Mouse (Mus musculus): Measurements from ENCODE around the gene Prss48. TPM values are rescaled to one million over a fixed set of nuclear protein-coding genes. Genes with fewer than 3 reads are reported as not detected.
A peak's percentile ranks its signal among the peaks of the same experiment; 100 is the strongest.

Prss48 gene
- polyA plus RNA-seq, 1 experiment, result not detected

- no peak overlapping the region for H3K4me3 ChIP-seq (ENCODE audit: insufficient read depth, low read length)
- no peak overlapping the region for H3K27ac ChIP-seq (ENCODE audit: insufficient read depth, low read length)
- TF ChIP-seq CTCF (IDR thresholded peaks at IDR 0.05; ENCODE audit: borderline replicate concordance, insufficient read depth, low read length) (no peak), POLR2A (IDR thresholded peaks at IDR 0.05; ENCODE audit: low read depth, low read length) (no peak)
- no peaks in the 10 kb centered on the region for H3K4me1 ChIP-seq (ENCODE audit: control insufficient read depth, insufficient read depth, low read length)
These were observed 23.2 kb upstream of the Prss48 start for GRCm38 (mm10) chr3:86025341-86026137.

GRCm38 (mm10) chr3:86024065-86024795 lies 21.9 kb upstream of the Prss48 start:
- Histone ChIP-seq H3K4me1 (ENCODE audit: control insufficient read depth, insufficient read depth, low read length) (no peaks in the 10 kb centered on the region), H3K4me3 (ENCODE audit: insufficient read depth, low read length) (no peak overlapping the region), H3K27ac (ENCODE audit: insufficient read depth, low read length) (no peak overlapping the region)
- no peak for TF ChIP-seq POLR2A (IDR thresholded peaks at IDR 0.05; ENCODE audit: low read depth, low read length)
- TF ChIP-seq CTCF (IDR thresholded peaks at IDR 0.05; ENCODE audit: borderline replicate concordance, insufficient read depth, low read length), result no peak

- Histone ChIP-seq H3K27ac (ENCODE audit: insufficient read depth, low read length) (no peak overlapping the region), H3K4me3 (ENCODE audit: insufficient read depth, low read length) (no peak overlapping the region), H3K4me1 (ENCODE audit: control insufficient read depth, insufficient read depth, low read length) (no peaks in the 10 kb centered on the region)
- TF ChIP-seq CTCF (IDR thresholded peaks at IDR 0.05; ENCODE audit: borderline replicate concordance, insufficient read depth, low read length) (no peak), POLR2A (IDR thresholded peaks at IDR 0.05; ENCODE audit: low read depth, low read length) (no peak)
These were observed 19.4 kb upstream of the Prss48 start for GRCm38 (mm10) chr3:86021651-86022050.

GRCm38 (mm10) chr3:86020921-86021650 lies 18.8 kb upstream of the Prss48 start:
- Histone ChIP-seq H3K27ac (ENCODE audit: insufficient read depth, low read length) (peak overlapping the region; percentile 14; the same call in 1 of the 2 replicates), H3K4me1 (ENCODE audit: control insufficient read depth, insufficient read depth, low read length) (no peaks in the 10 kb centered on the region), H3K4me3 (ENCODE audit: insufficient read depth, low read length) (no peak overlapping the region)
- TF ChIP-seq POLR2A (IDR thresholded peaks at IDR 0.05; ENCODE audit: low read depth, low read length) (no peak), CTCF (IDR thresholded peaks at IDR 0.05; ENCODE audit: borderline replicate concordance, insufficient read depth, low read length) (no peak)

GRCm38 (mm10) chr3:86017484-86017883 lies 15.2 kb upstream of the Prss48 start:
- no peak for TF ChIP-seq CTCF (IDR thresholded peaks at IDR 0.05; ENCODE audit: borderline replicate concordance, insufficient read depth, low read length)
- no peak for TF ChIP-seq POLR2A (IDR thresholded peaks at IDR 0.05; ENCODE audit: low read depth, low read length)
- Histone ChIP-seq H3K4me1 (ENCODE audit: control insufficient read depth, insufficient read depth, low read length) (no peaks in the 10 kb centered on the region), H3K4me3 (ENCODE audit: insufficient read depth, low read length) (no peak overlapping the region), H3K27ac (ENCODE audit: insufficient read depth, low read length) (no peak overlapping the region)

GRCm38 (mm10) chr3:86016965-86017364 lies 14.7 kb upstream of the Prss48 start:
- Histone ChIP-seq H3K27ac (ENCODE audit: insufficient read depth, low read length) (no peak overlapping the region), H3K4me1 (ENCODE audit: control insufficient read depth, insufficient read depth, low read length) (no peaks in the 10 kb centered on the region), H3K4me3 (ENCODE audit: insufficient read depth, low read length) (no peak overlapping the region)
- TF ChIP-seq CTCF (IDR thresholded peaks at IDR 0.05; ENCODE audit: borderline replicate concordance, insufficient read depth, low read length), result no peak

- TF ChIP-seq CTCF (IDR thresholded peaks at IDR 0.05; ENCODE audit: borderline replicate concordance, insufficient read depth, low read length) (no peak), POLR2A (IDR thresholded peaks at IDR 0.05; ENCODE audit: low read depth, low read length) (no peak)
These were observed 11.5 kb upstream of the Prss48 start for GRCm38 (mm10) chr3:86013837-86014236.

GRCm38 (mm10) chr3:86011833-86012232 lies 9.5 kb upstream of the Prss48 start:
- Histone ChIP-seq H3K4me3 (ENCODE audit: insufficient read depth, low read length) (no peak overlapping the region), H3K27ac (ENCODE audit: insufficient read depth, low read length) (no peak overlapping the region), H3K4me1 (ENCODE audit: control insufficient read depth, insufficient read depth, low read length) (0 out of 2 replicates have a peak, but pooled peaks cover 2% of the 10 kb centered on the region)
- TF ChIP-seq CTCF (IDR thresholded peaks at IDR 0.05; ENCODE audit: borderline replicate concordance, insufficient read depth, low read length) (no peak), POLR2A (IDR thresholded peaks at IDR 0.05; ENCODE audit: low read depth, low read length) (no peak)

More at GRCm38 (mm10) chr3:86013837-86014236, 11.5 kb upstream of the Prss48 start:
- H3K4me3 ChIP-seq (ENCODE audit: insufficient read depth, low read length), result no peak overlapping the region
- H3K4me1 ChIP-seq (ENCODE audit: control insufficient read depth, insufficient read depth, low read length), result 0 out of 2 replicates have a peak, but pooled peaks cover 2% of the 10 kb centered on the region
- no peak overlapping the region for H3K27ac ChIP-seq (ENCODE audit: insufficient read depth, low read length)

GRCm38 (mm10) chr3:86011373-86011772 lies 9.1 kb upstream of the Prss48 start:
- no peak overlapping the region for H3K27ac ChIP-seq (ENCODE audit: insufficient read depth, low read length)
- H3K4me1 ChIP-seq (ENCODE audit: control insufficient read depth, insufficient read depth, low read length), result 0 out of 2 replicates have a peak, but pooled peaks cover 2% of the 10 kb centered on the region
- no peak overlapping the region for H3K4me3 ChIP-seq (ENCODE audit: insufficient read depth, low read length)
- TF ChIP-seq POLR2A (IDR thresholded peaks at IDR 0.05; ENCODE audit: low read depth, low read length) (no peak), CTCF (IDR thresholded peaks at IDR 0.05; ENCODE audit: borderline replicate concordance, insufficient read depth, low read length) (no peak)
